Mouse (Mus musculus) cerebellum, adult 11-12 months (tissue): Measurements from ENCODE around the gene Astn1.

ENCODE experiments used
- DNase-seq: peaks from one replicate; pipeline ENCODE4 v3.0.0; 2022

Gene Astn1

DNA sequence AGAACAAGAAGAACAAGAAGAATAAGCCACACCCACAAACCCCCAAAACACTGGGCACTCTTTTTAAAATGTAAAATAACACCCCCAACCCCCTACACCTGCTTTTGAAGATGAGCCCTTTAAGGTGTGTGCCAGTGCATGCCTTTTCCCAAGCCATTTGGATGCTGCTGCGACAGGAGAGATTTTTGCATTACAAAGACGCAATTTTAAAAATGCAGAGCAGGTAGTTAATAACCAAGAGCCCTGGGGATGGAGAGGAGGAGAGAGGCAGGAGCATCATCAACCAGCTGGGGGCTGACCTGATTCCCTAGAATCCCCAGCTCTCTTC is at the start of gene Astn1:
Gene Astn1 (plus strand): TSS at position 310 of the 328 bp plus-strand sequence.
- no peak for DNase-seq

DNA sequence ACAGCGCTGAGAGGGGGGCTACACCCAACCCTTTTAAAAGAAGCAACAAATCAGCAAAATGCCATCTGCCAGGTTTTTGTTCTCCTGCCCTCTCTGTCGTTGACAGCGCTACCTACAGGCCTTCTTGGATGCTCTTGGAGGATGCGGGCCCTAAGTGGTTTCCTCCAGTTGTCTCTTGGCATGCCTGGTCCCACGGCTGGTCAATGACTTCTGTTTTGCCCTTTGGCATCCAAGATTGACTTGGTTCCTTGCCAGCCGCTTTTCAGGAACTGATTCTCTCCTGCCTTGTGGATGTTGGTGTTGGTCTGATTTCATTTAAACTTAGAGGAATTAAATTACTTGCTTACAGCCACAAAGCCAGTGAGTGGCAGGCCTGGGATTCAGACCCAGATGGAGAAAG is 38.7 kb upstream of the Astn1 start:
- DNase-seq, result no peak

DNA sequence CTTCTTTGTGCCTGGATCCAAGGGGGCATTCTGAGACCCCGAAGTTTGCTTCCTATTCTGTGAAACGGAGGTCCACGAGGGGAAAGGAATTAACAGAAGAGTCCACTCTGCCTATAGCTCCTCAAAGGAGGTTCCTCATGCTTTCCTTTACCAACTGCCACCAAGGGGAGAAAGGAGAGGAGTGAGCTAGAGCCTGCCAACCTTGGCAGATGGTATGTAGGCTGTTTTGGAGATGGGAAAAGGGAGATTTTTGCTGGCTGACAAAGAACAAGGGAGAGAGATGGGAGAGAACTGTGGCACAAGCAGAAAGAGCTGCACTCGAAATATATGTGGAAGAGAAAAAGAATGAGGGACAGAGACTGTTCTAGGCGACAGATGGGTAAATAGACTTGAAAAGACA is 33.9 kb upstream of the Astn1 start:
- peak; percentile 71 for DNase-seq

DNA sequence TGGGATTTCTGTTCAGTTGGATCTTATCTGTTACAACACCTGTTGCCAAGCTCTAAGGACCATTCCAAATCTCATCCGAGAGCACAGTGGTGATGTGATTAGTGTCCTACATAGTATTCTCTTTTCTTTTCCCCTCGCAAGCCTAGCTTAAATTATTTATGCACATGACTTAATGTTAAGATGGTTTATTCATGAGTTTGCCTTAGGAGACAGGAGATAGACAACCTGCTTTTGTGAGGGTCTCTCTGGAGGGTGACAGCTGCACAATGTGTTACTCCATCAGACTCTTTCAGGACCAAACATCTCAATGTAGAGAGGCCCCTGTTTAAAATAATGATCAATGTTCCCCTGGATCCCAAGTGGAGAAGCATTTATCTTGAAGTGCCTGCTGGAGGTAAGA is 33.2 kb upstream of the Astn1 start:
- DNase-seq, result no peak

DNA sequence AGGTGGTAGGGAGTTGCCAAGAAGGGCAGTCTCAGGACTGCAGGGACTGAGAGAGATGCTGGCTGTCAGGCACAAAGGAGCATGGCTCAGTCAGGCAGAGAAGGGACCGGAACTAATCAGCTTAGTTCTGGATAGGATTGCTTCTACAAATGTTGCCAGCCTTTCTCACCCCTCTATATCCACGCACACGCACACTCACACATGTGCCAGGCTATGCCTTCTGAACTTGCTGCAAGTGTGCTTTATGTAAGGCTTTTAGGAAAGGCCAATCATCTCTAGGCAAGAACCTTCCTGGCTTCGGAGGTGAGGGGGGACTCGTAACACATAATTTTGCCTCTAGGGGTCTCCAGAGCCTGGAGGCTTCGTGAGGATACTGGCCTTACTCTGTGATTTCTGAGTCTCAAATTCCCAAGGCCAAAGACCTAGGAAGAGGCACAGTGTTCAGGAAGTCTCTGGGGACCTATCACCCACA is 18.8 kb upstream of the Astn1 start:
- no peak for DNase-seq

DNA sequence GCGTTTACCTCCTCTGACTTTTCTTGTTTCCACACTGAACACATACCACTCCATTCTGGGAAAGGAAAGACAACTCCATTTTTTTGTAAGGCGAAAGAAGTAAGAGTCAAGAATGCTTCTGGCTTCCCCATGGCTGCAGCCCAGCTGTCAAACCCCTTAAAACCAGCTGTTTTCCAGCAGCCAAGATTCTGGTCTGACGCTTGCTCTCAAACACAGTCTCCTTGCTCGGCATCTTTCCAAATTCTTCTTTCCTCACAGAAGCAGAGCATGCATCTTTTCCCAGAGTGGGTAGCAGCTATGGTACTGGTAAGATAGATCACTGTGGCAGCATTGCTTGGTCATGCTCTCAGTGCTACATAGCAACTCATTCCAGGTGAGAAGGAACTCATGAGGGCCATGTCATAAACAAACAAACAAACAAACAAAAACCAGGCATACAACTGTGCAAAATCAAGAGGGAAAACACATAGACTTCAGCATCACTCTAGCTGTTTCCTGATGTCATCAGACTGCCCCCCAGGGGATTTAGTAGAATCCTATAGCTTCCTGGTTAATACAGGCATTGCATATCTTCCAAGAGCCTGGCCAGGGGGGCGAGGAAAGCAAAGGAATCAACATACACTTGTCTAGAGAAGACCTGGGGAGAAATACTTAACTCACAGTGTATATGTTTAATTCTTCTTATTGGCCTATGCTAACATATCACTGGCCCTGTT is 8.3 kb upstream of the Astn1 start:
- DNase-seq, result no peak

DNA sequence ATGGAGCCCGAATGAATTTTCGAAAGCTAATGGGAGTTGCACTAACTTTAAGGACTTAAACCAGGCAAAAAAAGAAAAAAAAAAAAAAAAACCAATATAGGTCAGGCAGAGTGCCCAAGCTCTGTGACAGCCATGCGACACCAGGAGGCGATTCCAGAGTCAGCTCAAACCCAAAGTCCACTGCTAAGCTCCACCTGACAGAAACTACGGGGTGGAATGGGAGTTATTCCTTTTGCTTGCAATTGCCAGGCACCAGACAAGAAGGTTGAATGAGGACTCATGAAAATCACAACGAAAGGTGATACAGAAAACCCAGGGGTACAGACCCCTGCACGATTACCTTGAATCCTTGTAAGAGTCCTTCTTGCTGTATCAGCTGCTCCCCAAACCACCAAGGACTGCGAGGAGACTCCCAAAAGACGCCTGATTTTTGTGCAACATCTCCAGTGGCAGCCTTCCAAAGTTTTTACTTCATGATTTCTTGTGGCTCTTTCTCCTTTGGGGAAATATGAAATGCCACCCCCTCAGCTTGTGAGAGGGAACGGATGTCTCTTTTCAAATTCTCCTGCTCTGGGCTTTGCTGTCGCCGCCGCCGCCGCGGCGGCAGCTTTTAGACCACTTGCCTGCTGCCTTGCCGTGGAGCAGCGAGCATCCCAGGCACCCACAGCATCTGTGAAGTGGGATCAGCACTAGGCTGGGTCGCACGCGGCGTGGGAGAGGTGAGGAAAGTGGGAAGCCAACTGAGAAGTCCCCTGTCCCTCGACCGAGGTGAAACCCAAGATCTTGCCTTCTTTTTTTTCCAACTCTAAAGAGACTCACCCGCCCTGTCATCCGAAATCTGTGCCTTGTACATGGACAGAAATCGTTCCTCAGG is 6.7 kb upstream of the Astn1 start:
- DNase-seq, result peak; percentile 28

DNA sequence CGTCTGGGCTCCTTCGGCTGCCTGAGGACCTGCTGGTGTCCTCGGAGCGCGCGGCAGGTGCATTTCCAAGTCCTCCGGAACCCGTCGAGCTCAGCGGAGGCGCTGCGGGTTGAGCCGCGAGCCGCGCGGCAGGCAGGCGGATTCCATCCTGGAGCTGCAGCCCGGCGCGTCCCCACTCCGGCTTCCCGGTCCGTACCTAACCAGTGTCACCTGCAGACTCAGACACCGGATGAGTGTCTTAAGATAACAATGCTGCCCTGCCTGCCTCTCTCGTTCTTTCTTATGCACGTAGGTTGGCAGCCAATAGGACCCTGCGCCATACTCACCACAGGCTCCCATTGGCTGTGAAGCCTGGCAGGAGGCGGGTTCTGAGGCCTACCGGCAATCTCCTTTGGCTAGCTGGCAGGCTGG is 6.0 kb upstream of the Astn1 start, which contains the start of gene Brinp2:
Gene Brinp2 (minus strand): TSS at position 276 of the 411 bp plus-strand sequence.
- peak; percentile 94 for DNase-seq

DNA sequence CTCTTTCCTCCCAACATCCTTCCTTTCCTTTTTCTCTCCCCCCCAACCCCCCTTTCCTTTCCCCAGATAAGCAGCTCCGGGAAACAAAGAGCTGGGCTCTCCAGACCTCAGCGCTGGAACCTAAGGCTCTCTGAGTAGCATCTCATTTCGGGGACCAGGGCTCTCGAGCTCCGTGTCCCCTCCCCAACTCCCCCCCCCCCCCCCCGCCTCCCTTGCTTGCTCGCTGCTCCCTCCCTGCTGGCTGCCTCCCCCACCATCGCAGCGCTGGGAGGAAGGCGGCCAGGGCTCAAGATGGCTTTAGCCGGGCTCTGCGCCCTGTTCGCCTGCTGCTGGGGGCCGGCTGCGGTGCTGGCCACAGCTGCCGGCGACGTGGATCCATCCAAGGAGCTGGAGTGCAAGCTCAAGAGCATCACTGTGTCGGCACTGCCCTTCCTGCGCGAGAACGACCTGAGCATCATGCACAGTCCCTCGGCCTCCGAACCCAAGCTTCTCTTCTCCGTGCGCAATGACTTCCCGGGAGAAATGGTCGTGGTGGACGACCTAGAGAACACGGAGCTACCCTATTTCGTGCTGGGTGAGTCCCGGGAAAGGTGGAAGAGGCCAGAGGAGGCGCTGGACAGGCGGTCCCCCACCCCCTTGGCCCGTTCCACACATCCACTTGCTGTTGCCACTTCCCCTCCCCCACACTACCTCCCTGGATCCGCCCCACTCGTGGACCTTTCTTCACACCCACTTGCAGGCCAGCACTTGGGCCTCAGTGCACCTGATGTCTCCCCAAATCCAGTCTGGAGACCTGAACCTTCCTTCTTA is 424 bp downstream of the Astn1 start:
- DNase-seq, result peak; percentile 65

DNA sequence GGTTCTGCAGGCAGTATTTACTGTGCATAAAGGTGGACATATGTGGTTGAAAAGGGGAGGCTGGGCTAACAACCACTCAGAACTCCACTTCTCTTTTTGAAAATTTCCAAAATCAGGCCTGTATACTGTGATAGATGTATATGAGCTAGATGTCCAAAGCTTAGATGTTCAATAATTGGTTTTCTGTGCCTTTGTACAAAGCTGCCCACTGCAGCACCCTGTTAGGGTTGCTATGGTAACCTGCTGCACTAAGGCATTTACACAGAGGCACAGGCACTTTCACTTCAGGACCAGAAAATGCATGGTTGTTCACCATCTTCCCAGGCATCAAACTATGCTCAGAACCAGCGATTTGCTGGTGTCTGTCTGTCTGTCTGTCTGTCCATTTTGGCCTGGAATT is 2.4 kb downstream of the Astn1 start:
- DNase-seq, result no peak

DNA sequence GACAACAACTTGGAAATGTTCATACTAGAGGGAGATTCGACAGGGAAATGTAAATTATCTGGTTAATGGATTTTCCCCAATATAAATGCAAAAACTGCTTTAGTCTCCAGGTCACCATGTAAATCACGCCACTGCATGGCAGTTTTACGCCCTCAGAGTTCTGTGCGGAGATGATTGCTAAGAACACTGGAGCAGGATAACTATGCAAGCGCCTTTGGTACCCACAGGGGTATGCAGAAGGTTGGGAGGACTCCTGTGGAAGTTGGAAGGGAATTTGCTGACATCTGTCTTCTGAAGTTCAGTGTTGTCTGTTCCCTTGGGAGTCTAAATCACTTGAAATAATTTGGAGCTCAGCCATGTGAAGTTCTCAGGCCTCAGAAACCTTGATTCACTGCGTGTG is 20.2 kb downstream of the Astn1 start:
- no peak for DNase-seq

DNA sequence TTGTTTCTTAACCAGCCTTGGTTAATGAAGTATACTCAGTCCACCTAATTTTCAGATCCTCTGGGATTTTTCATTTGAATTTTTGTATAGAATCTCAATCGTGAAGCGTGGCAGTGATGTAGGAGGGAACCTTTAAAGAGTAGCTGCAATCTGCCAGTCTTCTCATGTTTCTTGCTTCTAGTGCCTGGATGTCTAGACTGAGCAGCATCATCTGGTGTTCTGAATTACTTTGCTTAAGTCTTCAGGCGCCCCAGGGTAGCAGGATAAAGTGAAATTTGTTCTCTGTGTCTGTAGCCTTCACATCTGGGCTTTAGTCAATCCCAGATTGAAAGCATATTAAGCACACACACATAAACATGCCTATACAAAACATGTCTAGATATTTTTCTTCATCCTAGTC is 21.1 kb downstream of the Astn1 start:
- no peak for DNase-seq

DNA sequence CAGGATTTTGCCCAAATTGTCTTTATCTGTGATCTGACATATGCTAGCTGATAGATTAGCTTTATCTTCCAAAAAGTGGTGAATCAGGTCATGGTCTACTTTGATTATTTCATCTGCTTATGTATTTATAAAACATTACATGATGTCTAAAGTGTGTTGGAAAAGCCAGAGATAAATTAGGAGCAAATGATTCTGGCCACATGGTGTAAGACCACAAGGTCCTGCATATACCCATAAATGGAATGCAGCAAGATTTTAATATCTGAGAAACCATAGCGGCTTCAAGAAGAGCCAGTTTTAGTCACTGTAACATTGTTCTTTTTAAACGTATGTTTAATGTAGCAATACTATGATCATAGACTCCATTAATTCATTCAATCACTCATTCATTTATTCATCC is 23.2 kb downstream of the Astn1 start:
- DNase-seq, result no peak

DNA sequence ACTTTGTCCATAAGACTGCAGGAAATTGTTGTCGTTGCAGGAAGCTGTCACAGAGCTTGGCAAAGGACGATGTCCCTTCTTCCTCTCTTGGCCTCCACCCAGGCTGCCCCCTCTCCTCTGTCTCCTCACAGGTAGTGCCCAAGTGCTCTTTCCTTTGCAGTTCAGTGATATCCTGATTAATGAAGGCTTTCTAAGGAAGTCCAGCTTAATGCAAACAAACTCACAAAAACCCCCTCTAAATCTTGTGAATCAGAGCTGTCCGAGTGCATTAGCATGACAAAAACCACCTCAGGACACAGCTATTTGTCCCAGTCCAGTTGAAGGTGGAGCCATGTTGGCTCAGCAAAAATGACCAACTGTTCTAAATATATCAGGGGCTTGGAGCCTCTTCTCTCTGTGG is 24.7 kb downstream of the Astn1 start:
- no peak for DNase-seq

DNA sequence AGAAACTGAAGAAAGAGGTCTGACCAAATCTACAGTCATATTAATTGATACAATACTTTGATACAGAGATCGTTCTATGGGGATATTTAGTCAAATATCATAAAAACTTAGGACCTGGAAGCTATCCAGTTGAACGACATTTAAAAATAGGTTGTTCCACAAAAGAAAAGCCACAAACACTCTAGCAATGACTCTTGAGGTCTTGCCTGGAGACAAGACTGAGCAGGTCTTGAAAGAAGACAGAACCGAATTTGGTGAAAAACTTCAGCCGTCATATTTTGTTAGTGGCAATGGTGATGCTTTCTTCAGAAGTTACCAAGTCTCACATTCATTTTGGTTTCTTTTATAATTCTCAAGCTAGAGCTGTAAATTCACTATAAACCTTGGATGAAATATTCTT is 26.9 kb downstream of the Astn1 start:
- no peak for DNase-seq

DNA sequence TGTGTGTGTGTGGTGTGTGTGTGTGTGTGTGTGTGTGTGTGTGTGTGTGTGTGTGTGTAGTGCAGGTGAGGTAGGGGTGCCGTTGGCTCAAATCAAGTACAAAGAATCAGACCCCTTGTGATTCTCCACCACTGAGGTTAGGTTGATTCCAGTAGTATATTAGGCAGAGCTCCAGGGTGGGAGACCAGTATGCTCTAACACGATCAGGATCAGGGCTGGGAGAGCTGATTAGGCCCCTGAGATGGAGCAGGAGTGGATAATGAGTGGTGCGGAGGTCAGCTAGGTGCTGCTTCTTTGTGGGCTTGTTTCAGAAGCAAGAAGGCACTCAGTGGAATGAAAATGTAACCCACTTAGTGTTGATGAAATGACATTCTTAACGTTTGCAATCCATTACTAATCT is 28.6 kb downstream of the Astn1 start:
- no peak for DNase-seq

DNA sequence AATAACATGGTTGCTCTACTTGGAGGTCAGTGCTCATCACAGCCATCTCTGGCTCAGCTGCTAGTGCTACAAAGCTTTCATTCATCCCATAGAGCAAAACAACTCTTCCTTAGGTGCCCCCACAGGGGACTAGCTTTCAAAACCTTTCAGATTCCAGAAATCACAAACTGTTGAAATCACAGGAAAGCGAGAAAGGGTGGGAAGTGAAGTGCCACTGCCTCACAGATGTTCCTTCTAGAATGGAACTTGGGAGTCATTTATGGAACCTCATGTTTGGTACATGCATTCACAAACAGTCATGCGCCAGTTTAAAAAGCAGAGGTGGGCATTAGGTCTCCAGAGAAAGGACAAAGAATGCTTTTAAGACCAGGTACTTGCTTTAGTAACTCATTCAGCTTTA is 35.0 kb downstream of the Astn1 start:
- no peak for DNase-seq

DNA sequence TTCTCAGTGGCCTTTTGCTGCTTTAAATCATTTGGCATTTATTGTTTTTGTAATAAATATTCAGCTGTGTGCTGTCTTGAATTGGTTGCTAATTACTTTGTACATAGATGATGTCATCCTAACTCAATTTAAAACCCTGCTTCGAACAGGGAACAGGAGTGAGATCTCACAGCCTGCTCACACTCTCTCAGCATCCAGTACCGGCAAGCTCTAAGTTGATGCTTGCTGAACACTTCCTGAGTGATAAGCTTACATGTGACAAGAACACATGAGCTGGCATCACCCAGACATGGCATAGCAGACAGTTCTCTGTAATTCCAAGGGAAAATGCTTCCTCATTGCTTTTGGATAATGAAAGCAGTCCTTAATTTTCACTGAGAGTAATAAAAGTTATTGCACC is 38.8 kb downstream of the Astn1 start:
- no peak for DNase-seq

DNA sequence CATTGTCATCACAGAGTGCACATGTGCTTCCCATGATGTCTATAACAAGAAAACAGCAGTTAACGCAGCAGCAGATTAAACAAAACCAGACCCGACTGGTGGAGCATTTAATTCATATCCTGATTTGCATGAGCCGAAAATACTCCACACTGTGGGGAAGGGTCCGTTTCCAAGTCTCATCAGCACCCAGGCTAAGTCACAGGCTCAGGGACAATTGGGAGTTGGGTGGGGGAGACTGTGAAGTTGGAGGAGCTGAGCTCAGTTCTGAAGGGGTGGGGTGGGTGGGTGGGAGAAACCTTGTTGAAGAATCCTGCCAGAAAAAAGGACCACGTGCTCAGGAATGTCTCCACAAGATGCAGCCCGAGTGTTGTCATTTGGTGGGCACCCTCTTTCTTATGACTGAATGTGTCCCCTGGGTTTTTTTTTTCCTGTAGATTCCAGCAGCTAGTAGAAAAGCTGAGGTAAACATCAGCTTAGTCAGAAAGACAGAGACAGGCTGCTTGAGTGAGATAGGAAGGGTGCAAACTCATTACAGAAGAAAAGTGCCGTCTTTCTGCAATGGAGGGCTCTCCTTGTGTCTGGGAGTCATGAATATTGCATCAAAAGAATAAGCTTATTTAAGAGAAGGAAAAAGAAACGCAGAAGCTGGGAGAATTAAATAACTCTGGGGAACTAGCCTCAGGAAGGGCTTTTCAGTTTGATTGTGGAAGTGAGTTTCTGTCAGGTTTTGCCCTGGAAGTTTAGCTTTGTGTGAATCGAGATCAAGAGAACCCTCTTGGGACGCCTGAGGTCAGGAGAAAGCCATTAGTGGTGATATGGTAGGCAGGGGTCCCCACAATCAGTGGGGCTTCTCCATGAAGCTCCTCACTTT is 44.1 kb downstream of the Astn1 start:
- DNase-seq, result no peak

DNA sequence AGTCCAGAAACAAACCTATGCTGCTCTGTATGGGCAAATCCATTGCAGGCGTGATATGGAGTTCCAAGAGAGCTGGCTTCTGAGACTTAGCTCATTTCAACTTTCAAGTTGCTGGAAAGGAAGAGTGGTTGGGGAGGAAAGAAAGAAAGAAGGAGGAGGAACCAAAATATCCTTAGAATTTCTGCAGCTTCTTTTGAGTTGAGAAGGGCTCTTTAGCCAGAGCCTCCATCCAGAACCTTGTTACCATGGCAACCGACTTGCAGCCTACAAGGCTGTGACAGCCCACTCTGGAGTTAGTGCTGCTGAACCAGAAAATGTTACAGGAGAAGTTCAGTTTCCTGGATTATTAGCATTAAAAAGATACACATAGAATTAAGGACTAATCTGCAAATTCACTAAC is 46.1 kb downstream of the Astn1 start:
- no peak for DNase-seq

DNA sequence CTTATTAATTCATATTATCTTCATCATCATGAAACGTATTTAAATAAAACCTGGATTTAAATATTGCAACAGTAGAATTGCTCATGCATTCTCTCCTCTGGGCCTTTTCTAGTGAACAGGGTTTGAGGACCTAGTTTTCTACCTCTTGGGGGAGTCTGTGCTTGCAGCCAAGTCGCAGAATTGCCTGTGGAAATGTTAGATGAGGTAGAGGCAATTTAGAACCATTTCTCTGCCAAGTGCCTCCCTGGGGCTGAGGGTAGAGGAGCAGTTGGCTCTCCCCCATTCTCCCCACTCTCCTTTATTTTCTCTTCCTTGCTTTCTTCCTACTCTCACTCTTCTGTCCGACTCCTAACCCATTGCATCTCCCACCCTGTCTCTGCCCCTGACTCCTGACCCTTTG is 49.1 kb downstream of the Astn1 start:
- DNase-seq, result no peak

DNA sequence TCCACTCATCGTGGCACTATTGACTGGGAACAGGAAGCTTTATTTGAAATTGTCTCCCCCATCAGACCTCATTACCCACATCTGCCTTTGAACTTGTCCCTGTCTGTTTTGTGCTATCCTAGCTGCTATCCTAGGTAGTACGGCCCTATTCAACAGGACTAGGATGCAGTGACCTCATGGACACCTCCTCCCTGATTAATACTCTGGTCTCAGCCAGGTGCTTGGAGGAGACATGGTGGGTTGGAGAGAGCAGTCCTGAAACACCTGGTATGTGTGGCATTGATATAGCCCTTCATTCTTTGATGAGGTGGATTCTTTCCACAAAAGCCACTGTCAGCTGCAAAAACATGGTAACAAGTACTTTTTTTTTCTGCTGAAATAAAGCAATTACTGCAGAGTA is 52.1 kb downstream of the Astn1 start:
- no peak for DNase-seq

DNA sequence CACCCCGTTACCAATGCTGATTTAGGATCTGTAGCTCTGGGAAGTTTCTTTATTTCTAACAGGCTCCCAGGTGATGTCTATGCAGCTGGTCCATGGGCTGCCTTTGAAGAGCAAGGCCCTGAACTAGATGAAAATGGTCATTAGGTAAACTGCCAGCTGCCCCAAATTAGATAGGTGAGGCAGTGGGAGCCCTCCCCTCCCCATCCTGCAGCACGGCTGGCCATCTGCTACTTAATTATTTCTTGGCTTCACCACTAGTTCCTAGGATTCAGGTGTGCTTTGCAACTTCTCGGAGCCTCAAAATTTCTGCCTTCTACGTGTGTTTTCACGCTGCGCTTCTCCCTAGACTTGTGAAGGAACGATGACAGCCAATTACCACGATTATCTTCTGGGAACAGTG is 59.4 kb downstream of the Astn1 start:
- DNase-seq, result peak; percentile 58
